ENCODE assay signal across 23 mouse cellular contexts in the genomic region with DNA sequence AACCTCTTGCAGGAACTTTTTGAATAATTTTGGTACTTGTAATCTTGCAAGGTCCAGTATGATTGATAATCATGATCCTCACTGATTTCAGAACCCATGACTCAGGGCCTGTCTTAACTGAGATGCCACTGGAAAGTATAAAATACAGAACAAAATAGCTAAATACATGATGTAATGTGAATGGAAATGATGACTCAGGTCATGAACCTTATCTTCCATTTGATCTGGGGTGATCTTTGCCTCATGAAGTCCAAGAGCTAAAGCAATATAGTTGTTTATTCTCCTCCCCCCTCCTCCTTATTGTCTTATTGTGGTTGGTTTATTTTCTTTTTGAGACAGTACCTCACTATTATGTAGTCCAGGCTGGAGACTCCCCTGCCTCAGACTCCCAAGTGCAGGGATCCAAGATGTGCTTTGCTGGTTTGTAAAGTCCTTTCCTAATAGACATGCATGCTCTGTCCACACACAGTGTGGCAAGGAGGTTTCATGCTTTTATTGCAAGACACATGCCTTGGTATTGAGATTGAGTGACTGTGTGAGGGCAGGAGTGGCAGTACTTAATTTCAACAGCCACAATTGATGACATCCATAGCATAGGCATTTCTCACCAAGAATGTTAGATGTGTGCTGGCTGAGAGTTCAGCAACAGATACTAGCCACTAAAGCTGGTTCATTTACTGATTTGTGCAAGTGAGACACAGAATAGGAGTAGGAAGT. TPM values are rescaled to one million over a fixed set of nuclear protein-coding genes. Genes with fewer than 3 reads are reported as not detected.
DNase-seq lines count a peak whose midpoint lies in the region; ATAC-seq and TF ChIP-seq lines count a peak whose summit lies in the region.
"Had no signal": no experiment of that assay in that cellular context is flagged by ENCODE, and none has a peak within 500 bp of the region (broad histone marks: within the 10 kb centered on the region; RNA-seq: fewer than 3 reads in every experiment).

No protein-coding gene starts in this region.

- H3K4me1 ChIP-seq in MEL (ENCODE audit: control insufficient read depth in 1 of 2, insufficient read depth in 2 of 2, low read length in 2 of 2), result peaks cover 7 to 8% of the 10 kb centered on the region in 2 experiments; a peak in 3 of 4 replicates
- no peaks in the 10 kb centered on the region for H3K4me1 ChIP-seq in midbrain, postnatal 0 days (ENCODE audit: insufficient read depth, low read length)
- no peaks in the 10 kb centered on the region for H3K4me1 ChIP-seq in forebrain, embryonic 14.5 days (ENCODE audit: control insufficient read depth, insufficient read depth, low read length)
- H3K4me1 ChIP-seq in limb, embryonic 10.5 days, result peaks cover 7% of the 10 kb centered on the region; the same call in 1 of the 2 replicates
- H3K4me1 ChIP-seq: embryonic facial prominence, embryonic 15.5 days; forebrain, embryonic 15.5 days; midbrain, embryonic 10.5 days had no signal

- no peak overlapping the region for H3K4me3 ChIP-seq in MEL (ENCODE audit: control insufficient read depth in 1 of 2, insufficient read depth in 1 of 2, low read depth in 2 of 2, low read length in 2 of 2)
- no peak overlapping the region for H3K4me3 ChIP-seq in midbrain, postnatal 0 days (ENCODE audit: low read depth, low read length)
- H3K4me3 ChIP-seq in forebrain, embryonic 14.5 days (ENCODE audit: low read depth, low read length), result no peak overlapping the region
- H3K4me3 ChIP-seq in limb, embryonic 10.5 days, result no peak overlapping the region
- H3K4me3 ChIP-seq: embryonic facial prominence, embryonic 15.5 days; forebrain, embryonic 15.5 days; heart, embryonic 12.5 days; kidney, embryonic 15.5 days; liver, embryonic 15.5 days; lung, embryonic 15.5 days; midbrain, embryonic 10.5 days had no signal

- no peak for TF ChIP-seq RAD21 in MEL (IDR thresholded peaks at IDR 0.05; ENCODE audit: low read depth, low read length)

- peaks cover 0 to 23% of the 10 kb centered on the region in 2 experiments; a peak in 2 of 4 replicates for H3K36me3 ChIP-seq in MEL (ENCODE audit: control insufficient read depth in 1 of 2, insufficient read depth in 2 of 2, low read length in 2 of 2)
- no peaks in the 10 kb centered on the region for H3K36me3 ChIP-seq in midbrain, postnatal 0 days (ENCODE audit: insufficient read depth, low read length)
- H3K36me3 ChIP-seq in forebrain, embryonic 14.5 days (ENCODE audit: control insufficient read depth, insufficient read depth, low read length), result no peaks in the 10 kb centered on the region
- H3K36me3 ChIP-seq in limb, embryonic 10.5 days, result no peaks in the 10 kb centered on the region
- H3K36me3 ChIP-seq: embryonic facial prominence, embryonic 15.5 days; forebrain, embryonic 15.5 days; heart, embryonic 12.5 days; kidney, embryonic 15.5 days; liver, embryonic 15.5 days; lung, embryonic 15.5 days; midbrain, embryonic 10.5 days had no signal

- ATAC-seq in megakaryocyte, adult 5-6 weeks (ENCODE audit: poor library complexity, severe bottlenecking), result peak; percentile 60
- ATAC-seq in midbrain, postnatal 0 days (ENCODE audit: low FRiP score), result no peak
- no peak for ATAC-seq in forebrain, embryonic 14.5 days
- ATAC-seq: forebrain, embryonic 15.5 days; hindbrain, postnatal 0 days had no signal

- peak; percentile 35 for DNase-seq in 3T3-L1 (ENCODE audit: low read depth, low spot score)
- peak; percentile 68 for DNase-seq in 416B (ENCODE audit: low read depth)
- DNase-seq in MEL (ENCODE audit: low read depth, low spot score), result no peak
- no peak for DNase-seq in midbrain, postnatal 0 days (ENCODE audit: low spot score)
- no peak for DNase-seq in forebrain, embryonic 14.5 days (ENCODE audit: low spot score)
- DNase-seq in limb, embryonic 10.5 days (ENCODE audit: low spot score), result no peak
- DNase-seq: adrenal gland, postnatal 25 days; cerebellum, adult 9-10 months; kidney, adult 11 months; kidney, postnatal 36 days; lung, postnatal 36 days; retina, postnatal 1 day; right cerebral cortex, postnatal 25 days; thymus, postnatal 25 days had no signal

- no peak overlapping the region for H3K27ac ChIP-seq in MEL (ENCODE audit: control insufficient read depth, low read depth, low read length)
- no peak overlapping the region for H3K27ac ChIP-seq in midbrain, postnatal 0 days (ENCODE audit: low read depth, low read length)
- no peak overlapping the region for H3K27ac ChIP-seq in forebrain, embryonic 14.5 days (ENCODE audit: low read depth, low read length)
- no peak overlapping the region for H3K27ac ChIP-seq in limb, embryonic 10.5 days
- H3K27ac ChIP-seq: embryonic facial prominence, embryonic 15.5 days; forebrain, embryonic 15.5 days; hindbrain, postnatal 0 days; kidney, embryonic 15.5 days; liver, embryonic 15.5 days; lung, embryonic 15.5 days; midbrain, embryonic 10.5 days had no signal

- no peak overlapping the region for H3K9ac ChIP-seq in MEL (ENCODE audit: control insufficient read depth, low read depth, low read length, poor library complexity, severe bottlenecking)
- H3K9ac ChIP-seq in midbrain, postnatal 0 days (replicated peaks; ENCODE audit: low read length, poor library complexity, severe bottlenecking), result no peak overlapping the region
- H3K9ac ChIP-seq in forebrain, embryonic 14.5 days (ENCODE audit: low read length), result no peak overlapping the region
- H3K9ac ChIP-seq: embryonic facial prominence, embryonic 15.5 days; forebrain, embryonic 15.5 days; heart, embryonic 12.5 days; kidney, embryonic 15.5 days; liver, embryonic 15.5 days; lung, embryonic 15.5 days had no signal

- TF ChIP-seq POLR2A in MEL (IDR thresholded peaks at IDR 0.05; ENCODE audit: control insufficient read depth in 1 of 2, insufficient read depth in 1 of 2, low read depth in 1 of 2, low read length in 2 of 2, poor library complexity in 1 of 2), result no peak

- no peaks in the 10 kb centered on the region for H3K27me3 ChIP-seq in MEL (ENCODE audit: control insufficient read depth in 1 of 2, insufficient read depth in 2 of 2, low read length in 2 of 2)
- H3K27me3 ChIP-seq in midbrain, postnatal 0 days (ENCODE audit: insufficient read depth, low read length), result no peaks in the 10 kb centered on the region
- H3K27me3 ChIP-seq in forebrain, embryonic 14.5 days (replicated peaks; ENCODE audit: control insufficient read depth, insufficient read depth, low read length), result no peaks in the 10 kb centered on the region
- no peaks in the 10 kb centered on the region for H3K27me3 ChIP-seq in limb, embryonic 10.5 days (ENCODE audit: low read depth, poor library complexity, severe bottlenecking)
- H3K27me3 ChIP-seq: embryonic facial prominence, embryonic 15.5 days; forebrain, embryonic 15.5 days; heart, embryonic 12.5 days; kidney, embryonic 15.5 days; liver, embryonic 15.5 days; lung, embryonic 15.5 days had no signal

- TF ChIP-seq EP300 in MEL (IDR thresholded peaks at IDR 0.05; ENCODE audit: low read depth in 1 of 2, low read length in 2 of 2), result no peak

- no peaks in the 10 kb centered on the region for H3K9me3 ChIP-seq in MEL (replicated peaks; ENCODE audit: insufficient read depth, low read length)
- H3K9me3 ChIP-seq in midbrain, postnatal 0 days (ENCODE audit: low read length), result no peaks in the 10 kb centered on the region
- H3K9me3 ChIP-seq in forebrain, embryonic 14.5 days (replicated peaks; ENCODE audit: control insufficient read depth, low read length), result no peaks in the 10 kb centered on the region
- no peaks in the 10 kb centered on the region for H3K9me3 ChIP-seq in limb, embryonic 10.5 days (replicated peaks)
- H3K9me3 ChIP-seq: embryonic facial prominence, embryonic 15.5 days; forebrain, embryonic 15.5 days; heart, embryonic 12.5 days; kidney, embryonic 15.5 days; liver, embryonic 15.5 days; lung, embryonic 15.5 days; midbrain, embryonic 10.5 days had no signal

- no peak for TF ChIP-seq CTCF in MEL (IDR thresholded peaks at IDR 0.05 in 2 of 3, conservative IDR thresholded peaks at IDR 0.05 in 1 of 3; ENCODE audit: control insufficient read depth in 1 of 3, insufficient read depth in 1 of 3, low read depth in 2 of 3, low read length in 3 of 3, poor library complexity in 1 of 3, severe bottlenecking in 1 of 3)
- no peak for TF ChIP-seq CTCF in midbrain, postnatal 0 days (IDR thresholded peaks at IDR 0.05)

- peaks cover 14% of the 10 kb centered on the region for H3K79me2 ChIP-seq in MEL (ENCODE audit: control insufficient read depth, insufficient read depth, low read length, poor library complexity)

- no peak overlapping the region for H3K4me2 ChIP-seq in midbrain, postnatal 0 days (ENCODE audit: low read depth, low read length, poor library complexity, severe bottlenecking)
- no peak overlapping the region for H3K4me2 ChIP-seq in forebrain, embryonic 14.5 days (ENCODE audit: low read length)
- H3K4me2 ChIP-seq: embryonic facial prominence, embryonic 15.5 days; forebrain, embryonic 15.5 days; heart, embryonic 12.5 days; kidney, embryonic 15.5 days; liver, embryonic 15.5 days; lung, embryonic 15.5 days had no signal

TF ChIP-seq in MEL, 35 proteins besides CTCF, POLR2A, EP300 and RAD21:
- TF ChIP-seq GATA1 (IDR thresholded peaks at IDR 0.05; ENCODE audit: low read depth, low read length) (0 out of 2 replicates have a peak, but pooled peaks have one; percentile 14), JUND (IDR thresholded peaks at IDR 0.05; ENCODE audit: low read depth, low read length) (no peak)

RNA-seq across cellular contexts. Expression of a gene that starts 34.7 kb away (rescaled TPM):
- total RNA-seq in MEL (2012; rRNA removed), result 17.1 and 23.0 TPM in 2 replicates
- polyA plus RNA-seq in MEL (2012; ENCODE audit: insufficient read depth in 1 of 2, insufficient read length in 2 of 2, low read depth in 1 of 2, low replicate concordance in 2 of 2, missing spikeins in 1 of 2), result 10 to 100 TPM; 27.6 to 42.5 TPM
- total RNA-seq in megakaryocyte, adult 5-6 weeks (2015), result 40.9 and 44.5 TPM in 2 replicates
- total RNA-seq in megakaryocyte, adult 5-6 weeks (2017), result 23.6 and 27.1 TPM in 2 replicates
- total RNA-seq in midbrain, postnatal 0 days (2014; rRNA removed), result 46.0 and 54.6 TPM in 2 replicates
- polyA plus RNA-seq in midbrain, postnatal 0 days (2015; fragmentation: Nextera tagmentation; extraction: Ambion mirVana), result 31.6 and 33.4 TPM in 2 replicates
- 46.2 and 49.9 TPM in 2 replicates for polyA plus RNA-seq in forebrain, embryonic 14.5 days (2014; fragmentation: Nextera tagmentation; extraction: Ambion mirVana)
- 74.6 and 82.3 TPM in 2 replicates for polyA plus RNA-seq in limb, embryonic 10.5 days (2016; fragmentation: Nextera tagmentation; extraction: Ambion mirVana)

Comparison
In these comparisons a context has a peak if more than half of its experiments do, and no peak if none do; other contexts are left out.
1. DNase-seq: peak in 3T3-L1 (single experiment) and 416B (single experiment); none in MEL (single experiment), midbrain, postnatal 0 days (single experiment), forebrain, embryonic 14.5 days (single experiment) and limb, embryonic 10.5 days (single experiment).